Mouse (Mus musculus) kidney, postnatal 25 days (tissue): ENCODE data around the gene Ncf2.

Experiments used
- DNase-seq, 2 experiments: peaks; one replicate each; pipeline ENCODE4 v3.0.0; 2021; ENCODE audit warnings: mixed read lengths in 2 of 2

Ncf2 gene

DNA sequence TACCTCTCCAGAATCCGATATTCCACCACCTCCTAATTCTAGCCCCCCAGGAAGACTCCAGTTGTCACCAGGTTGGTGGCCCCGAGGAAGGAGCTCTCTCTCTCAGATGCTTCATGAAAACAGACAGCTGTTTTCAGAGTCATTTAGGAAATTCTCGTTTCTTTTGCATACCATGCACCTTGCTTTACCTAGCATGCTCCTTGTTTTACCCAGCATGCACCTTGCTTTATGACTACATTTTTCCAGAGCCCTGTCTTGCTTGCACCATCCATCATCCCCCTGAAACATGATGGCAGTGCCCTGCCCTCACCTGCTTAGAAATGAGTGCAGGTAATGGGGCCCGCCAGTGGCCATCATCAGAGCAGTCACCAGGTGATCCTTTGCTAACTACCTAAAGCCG lies 31.6 kb downstream of the Ncf2 start:
- no peak for DNase-seq

GRCm38 (mm10) chr1:152832316-152832715 lies 32.3 kb downstream of the Ncf2 start:
- DNase-seq, result no peak

DNA sequence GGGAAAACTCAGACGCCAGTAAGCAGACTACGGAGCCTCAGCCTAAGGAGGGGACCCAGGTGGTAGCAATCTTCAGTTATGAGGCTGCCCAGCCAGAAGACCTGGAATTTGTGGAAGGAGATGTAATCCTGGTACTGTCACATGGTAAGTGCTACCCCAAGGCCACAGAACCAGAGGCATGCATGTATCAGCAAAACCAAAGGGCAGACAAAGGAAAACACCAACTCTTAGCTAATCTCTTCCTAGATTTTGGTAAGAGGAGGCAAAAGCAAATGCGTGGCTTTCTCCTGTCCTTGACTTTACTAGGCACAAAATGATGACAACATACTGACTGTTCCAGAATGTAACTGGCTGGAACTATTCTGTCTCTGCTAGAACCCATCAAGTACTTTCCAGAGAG lies 35.1 kb downstream of the Ncf2 start:
- no peak for DNase-seq

GRCm38 (mm10) chr1:152838026-152838702 lies 38.2 kb downstream of the Ncf2 start:
- DNase-seq, result no peak

GRCm38 (mm10) chr1:152838841-152839240 lies 38.8 kb downstream of the Ncf2 start:
- DNase-seq, result no peak

DNA sequence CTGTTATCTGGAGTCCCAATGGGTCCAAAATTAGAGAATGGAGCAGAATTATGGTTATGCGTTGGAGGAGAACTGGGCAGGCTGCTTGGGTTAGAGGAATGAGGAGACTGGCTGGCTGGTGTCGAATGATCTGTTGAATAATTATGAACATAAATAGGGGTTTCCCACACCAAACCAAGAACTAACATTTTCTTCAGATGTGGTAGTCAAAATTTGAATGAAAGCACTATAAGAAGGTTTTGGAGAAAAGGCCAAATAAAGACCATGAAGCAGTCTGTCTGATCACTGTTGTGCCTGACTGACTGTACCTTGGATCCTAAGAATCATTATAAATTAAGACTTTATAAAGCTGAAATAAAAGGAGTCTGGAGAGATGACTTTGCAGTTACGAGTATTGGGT lies 40.3 kb downstream of the Ncf2 start:
- DNase-seq, result no peak

DNA sequence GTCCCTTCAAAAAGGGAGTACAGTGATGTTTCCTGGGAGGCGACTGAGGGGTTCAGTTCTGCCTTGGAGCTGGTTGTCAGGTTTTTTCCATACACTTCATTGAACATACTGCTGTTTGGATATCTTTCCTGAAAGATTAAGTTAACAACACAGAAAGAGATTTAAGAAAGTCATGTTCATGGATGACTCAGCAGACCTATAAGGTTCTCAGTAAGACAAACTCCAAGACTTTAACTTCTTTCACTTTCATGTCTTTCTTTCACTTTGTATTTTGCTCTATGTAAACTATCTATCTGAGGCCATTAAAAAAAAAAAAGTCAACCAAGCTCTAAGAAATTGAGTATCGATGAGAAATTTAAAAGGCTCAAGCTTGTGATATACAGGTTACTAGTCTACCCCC lies 41.1 kb downstream of the Ncf2 start:
- DNase-seq, result no peak

- no peak for DNase-seq
These were observed 44.6 kb downstream of the Ncf2 start for GRCm38 (mm10) chr1:152844634-152845033.

DNA sequence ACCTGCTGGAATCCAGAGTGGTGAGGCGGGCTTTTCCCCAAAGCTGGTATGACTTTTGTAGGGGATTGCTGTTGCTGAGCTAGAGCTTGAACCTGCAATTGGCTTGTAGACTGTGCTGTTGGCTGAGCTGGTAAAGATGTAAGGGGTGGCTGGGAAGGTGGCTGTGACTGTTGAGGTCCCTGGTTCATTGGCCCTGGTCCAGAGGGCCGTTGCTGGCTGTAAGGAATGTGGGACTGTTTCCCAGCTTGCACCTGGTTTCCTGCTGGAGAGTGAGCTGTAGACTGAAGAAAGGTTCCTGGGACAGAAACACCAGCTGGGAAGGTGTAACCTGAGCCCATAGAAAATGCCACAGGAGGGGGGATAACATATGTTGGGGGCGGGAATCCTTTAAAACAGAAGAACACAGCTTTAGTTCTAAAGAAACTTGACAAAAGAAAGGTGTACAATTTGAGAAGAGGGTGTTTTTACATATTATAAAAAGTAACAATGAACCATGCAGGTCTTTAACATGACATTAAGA lies 45.3 kb downstream of the Ncf2 start:
- no peak for DNase-seq

DNA sequence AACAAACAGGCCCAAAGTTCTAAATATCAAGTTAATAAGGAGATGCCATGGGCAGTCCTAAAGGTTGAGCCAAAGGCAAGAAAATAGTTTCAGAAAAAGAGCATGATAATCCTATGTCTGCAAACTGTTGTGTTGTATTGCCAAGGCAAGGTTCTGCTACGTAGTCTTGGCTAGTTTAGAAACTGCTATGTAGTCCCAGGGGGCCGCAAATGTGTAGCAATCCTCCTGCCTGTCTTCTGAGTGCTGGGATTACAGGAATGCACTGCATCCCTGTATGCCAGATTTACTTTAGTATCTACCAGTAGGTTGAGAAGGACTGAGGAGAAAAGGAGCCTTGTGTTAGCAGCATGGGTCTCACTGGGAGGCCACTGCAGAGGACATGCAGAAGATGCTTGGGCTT lies 46.9 kb downstream of the Ncf2 start:
- DNase-seq, result no peak

DNA sequence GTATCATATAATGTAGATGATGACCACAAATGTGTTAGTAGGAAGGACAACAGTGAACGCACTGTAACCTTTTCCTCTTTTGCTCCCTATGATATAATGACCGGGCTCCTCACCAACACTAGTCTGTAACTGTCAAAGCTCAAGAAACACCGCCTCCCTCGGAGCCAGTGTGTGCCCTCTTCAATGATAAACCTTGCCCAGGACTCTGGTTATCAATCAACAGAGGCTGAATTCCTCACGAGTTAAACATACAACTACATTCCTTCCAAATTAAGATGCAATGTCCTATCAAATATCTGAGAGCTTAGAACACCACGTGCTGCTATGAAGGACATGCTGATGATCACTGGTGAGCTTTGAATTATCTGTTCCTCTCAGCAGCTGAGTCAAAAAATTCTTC lies 69.9 kb downstream of the Ncf2 start:
- DNase-seq, result peak; percentile 60 to 82

DNA sequence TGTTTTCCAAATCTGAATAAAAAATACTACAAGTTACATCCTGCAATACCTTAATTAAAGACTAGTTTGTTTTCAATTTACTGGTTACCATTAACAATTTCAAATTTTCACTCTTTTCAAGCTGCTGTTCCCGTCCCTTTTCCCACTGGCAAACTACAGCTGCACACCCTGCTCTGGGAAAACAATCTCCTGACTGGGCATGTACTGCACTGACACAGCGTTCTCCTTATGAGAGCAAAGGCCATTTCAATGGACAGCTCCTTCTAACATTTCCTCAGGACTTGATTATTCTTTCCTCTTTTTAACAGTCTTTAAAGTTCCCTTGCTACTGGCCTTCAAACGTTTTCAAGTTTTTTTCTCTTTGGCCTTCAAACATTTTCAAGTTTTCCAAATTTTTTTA lies 71.0 kb downstream of the Ncf2 start:
- peak; percentile 38 to 66 for DNase-seq
